Mouse (Mus musculus) liver, postnatal 0 days (tissue): Measurements from ENCODE around the gene Klf3. TPM values are rescaled to one million over a fixed set of nuclear protein-coding genes. Genes with fewer than 3 reads are reported as not detected.

Experiments used
- ATAC-seq: fragments of 200-750 bp; cut with Nextera tagmentation; 2 replicates; pipeline ENCODE4 v1.8.0; 2017; ENCODE audit warnings: mild to moderate bottlenecking, moderate library complexity
- DNase-seq: peaks from one replicate; pipeline ENCODE4 v3.0.0-alpha.2; 2016
- H3K27ac ChIP-seq: fragments of 300-500 bp; sonication (generic); 2 replicates; pipeline ENCODE4 v1.5.1; 2014; ENCODE audit warnings: antibody characterized with exemption, moderate library complexity, mild to moderate bottlenecking, low read depth
- H3K27me3 ChIP-seq: fragments of 300-500 bp; sonication (generic); 2 replicates; pipeline ENCODE4 v1.6.1; 2014; ENCODE audit warnings: low read length, control low read depth, mixed read lengths; ENCODE audit not compliant: insufficient read depth
- H3K36me3 ChIP-seq: fragments of 300-500 bp; sonication (generic); replicated peaks from 2 replicates; pipeline ENCODE4 v1.6.1; 2014; ENCODE audit warnings: mild to moderate bottlenecking, control low read depth, low read length, moderate library complexity, mixed read lengths; ENCODE audit not compliant: insufficient read depth
- H3K4me1 ChIP-seq: fragments of 300-500 bp; sonication (generic); 2 replicates; pipeline ENCODE4 v1.6.1; 2014; ENCODE audit warnings: antibody characterized with exemption, mild to moderate bottlenecking, control low read depth; ENCODE audit not compliant: insufficient read depth
- H3K4me2 ChIP-seq: fragments of 300-500 bp; sonication (generic); 2 replicates; pipeline ENCODE4 v1.6.1; 2014; ENCODE audit warnings: low read depth, mild to moderate bottlenecking, low read length, moderate library complexity, mixed read lengths
- H3K4me3 ChIP-seq: fragments of 300-500 bp; sonication (generic); 2 replicates; pipeline ENCODE4 v1.5.1; 2014; ENCODE audit warnings: low read depth, low read length
- H3K9ac ChIP-seq: fragments of 300-500 bp; sonication (generic); replicated peaks from 2 replicates; pipeline ENCODE4 v1.6.1; 2014; ENCODE audit warnings: mild to moderate bottlenecking, moderate library complexity
- H3K9me3 ChIP-seq: fragments of 300-500 bp; sonication (generic); 2 replicates; pipeline ENCODE4 v1.6.1; 2016; ENCODE audit warnings: mild to moderate bottlenecking, control low read depth, low read length, mixed read lengths
- CTCF ChIP-seq: sonication (generic); IDR thresholded peaks from 2 replicates; pipeline ENCODE4 v1.5.1; 2016; ENCODE audit warnings: antibody characterized with exemption, low read depth
- EP300 ChIP-seq: IDR thresholded peaks from 2 replicates; pipeline ENCODE4 v1.6.1; 2016; ENCODE audit warnings: antibody characterized with exemption, low read depth, mild to moderate bottlenecking
- WGBS: fragments of 180-500 bp; shearing (Covaris S2); extraction: QIAGEN DNeasy Blood & Tissue Kit; methylation state at CpG from one replicate; pipeline ENCODE4 v1.1.7; 2014; ENCODE audit not compliant: insufficient replicate concordance; 5-methylcytosine and 5-hydroxymethylcytosine counted together
- polyA plus RNA-seq: library from polyadenylated mRNA; unstranded; fragments of >200 nt; fragmentation: Nextera tagmentation; extraction: Ambion mirVana; gene quantifications from 2 replicates; pipeline ENCODE4 v1.2.1, GENCODE M21; 2015

The Klf3 gene
- polyA plus RNA-seq, 1 experiment from 2014 or later = 65.7 TPM

DNA sequence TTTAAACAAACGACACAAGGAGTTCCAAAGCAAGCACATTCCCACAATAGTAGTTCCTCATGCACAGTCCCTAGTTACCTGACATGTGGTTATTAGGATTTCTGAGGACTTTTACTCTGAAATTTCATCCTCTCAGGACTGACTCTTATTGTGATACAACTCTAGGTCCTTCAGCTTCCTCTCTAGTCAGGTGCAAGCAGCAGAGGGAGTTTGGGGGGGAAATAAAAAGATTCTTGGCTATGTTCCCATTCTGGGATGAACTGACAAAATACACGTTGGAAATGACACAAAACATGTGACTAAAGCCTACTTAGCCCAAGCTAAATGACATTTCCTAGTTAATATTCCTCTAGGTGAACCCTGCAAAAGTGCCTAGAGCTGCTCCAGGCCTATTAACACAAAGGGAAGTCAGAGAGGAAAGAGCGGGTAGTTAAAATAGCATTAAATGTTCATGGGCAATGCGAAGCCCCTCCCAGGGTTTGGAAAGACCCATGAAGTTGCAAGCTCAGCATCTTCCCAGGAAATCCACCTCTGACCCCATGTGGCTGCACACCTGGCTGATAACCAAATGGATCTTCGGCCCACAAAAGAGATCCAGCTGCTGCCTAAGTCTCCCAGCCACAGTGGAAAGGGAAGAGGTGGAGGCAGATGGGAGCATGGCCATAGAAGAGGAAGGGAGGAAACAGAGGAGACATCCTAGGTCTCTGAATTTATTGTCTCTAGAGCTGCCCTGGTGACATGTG lies 49.6 kb downstream of the Klf3 start:
- H3K27me3 ChIP-seq = no peaks in the 10 kb centered on the region
- H3K9ac ChIP-seq = no peak overlapping the region
- 42% methylated on average over 5 of the region's 5 CpGs for WGBS
- no peak overlapping the region for H3K27ac ChIP-seq
- H3K36me3 ChIP-seq = no peaks in the 10 kb centered on the region
- H3K4me2 ChIP-seq = no peak overlapping the region
- peaks cover 7% of the 10 kb centered on the region; the same call in 1 of the 2 replicates for H3K9me3 ChIP-seq
- TF ChIP-seq EP300 (no peak), CTCF (peak; percentile 10)
- no peak for DNase-seq
- ATAC-seq = no peak
- H3K4me3 ChIP-seq = no peak overlapping the region
- no peaks in the 10 kb centered on the region for H3K4me1 ChIP-seq

DNA sequence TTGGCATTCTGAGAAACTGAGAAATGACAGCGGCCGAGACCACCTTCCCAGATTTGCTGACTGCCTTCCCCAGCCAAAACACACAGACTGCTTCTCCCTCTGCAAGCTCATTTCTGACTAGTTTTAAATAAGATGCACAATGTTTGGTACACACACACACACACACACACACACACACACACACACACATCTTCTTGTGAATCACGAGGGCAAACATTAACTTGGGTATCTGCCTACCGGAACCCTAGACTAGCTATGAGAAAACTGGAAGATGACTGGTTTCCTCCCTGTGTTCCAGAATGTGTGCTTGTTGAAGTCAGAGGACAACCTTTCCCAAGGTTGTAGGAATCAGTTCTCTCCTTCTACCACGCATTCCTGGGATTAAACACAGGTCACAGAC lies 50.2 kb downstream of the Klf3 start:
- Histone ChIP-seq H3K36me3 (no peaks in the 10 kb centered on the region), H3K9ac (no peak overlapping the region), H3K4me3 (no peak overlapping the region), H3K9me3 (peaks cover 7% of the 10 kb centered on the region; the same call in 1 of the 2 replicates), H3K27me3 (no peaks in the 10 kb centered on the region), H3K27ac (no peak overlapping the region), H3K4me2 (no peak overlapping the region), H3K4me1 (no peaks in the 10 kb centered on the region)
- ATAC-seq = no peak
- 78% methylated on average over 5 of the region's 5 CpGs for WGBS
- no peak for DNase-seq
- TF ChIP-seq EP300 = no peak
- TF ChIP-seq CTCF = no peak

DNA sequence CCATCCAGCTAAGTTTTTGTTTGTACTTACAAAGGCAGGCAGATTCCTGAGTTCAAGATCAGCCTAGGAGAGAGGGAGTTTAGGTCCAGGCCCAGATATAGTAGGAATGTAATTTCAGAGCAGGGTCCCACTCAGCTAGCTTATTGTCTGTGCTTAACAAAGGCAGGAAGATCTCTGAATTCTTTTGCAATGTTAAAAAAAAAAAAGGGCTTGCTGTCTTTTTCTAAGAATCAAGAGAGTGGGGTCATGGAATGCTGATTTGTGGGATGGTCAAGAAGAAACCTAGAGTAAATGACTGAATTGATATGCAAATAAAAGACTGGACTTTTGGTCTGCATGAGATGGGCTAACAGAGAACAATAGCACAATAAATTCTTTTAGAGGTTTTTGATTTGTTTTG lies 52.0 kb downstream of the Klf3 start:
- Histone ChIP-seq H3K9ac (no peak overlapping the region), H3K36me3 (no peaks in the 10 kb centered on the region), H3K4me1 (no peaks in the 10 kb centered on the region), H3K4me2 (no peak overlapping the region), H3K27me3 (no peaks in the 10 kb centered on the region), H3K9me3 (peaks cover 7% of the 10 kb centered on the region; the same call in 1 of the 2 replicates), H3K27ac (no peak overlapping the region), H3K4me3 (no peak overlapping the region)
- ATAC-seq (no peak), DNase-seq (no peak)
- TF ChIP-seq EP300 = no peak
- TF ChIP-seq CTCF = no peak

DNA sequence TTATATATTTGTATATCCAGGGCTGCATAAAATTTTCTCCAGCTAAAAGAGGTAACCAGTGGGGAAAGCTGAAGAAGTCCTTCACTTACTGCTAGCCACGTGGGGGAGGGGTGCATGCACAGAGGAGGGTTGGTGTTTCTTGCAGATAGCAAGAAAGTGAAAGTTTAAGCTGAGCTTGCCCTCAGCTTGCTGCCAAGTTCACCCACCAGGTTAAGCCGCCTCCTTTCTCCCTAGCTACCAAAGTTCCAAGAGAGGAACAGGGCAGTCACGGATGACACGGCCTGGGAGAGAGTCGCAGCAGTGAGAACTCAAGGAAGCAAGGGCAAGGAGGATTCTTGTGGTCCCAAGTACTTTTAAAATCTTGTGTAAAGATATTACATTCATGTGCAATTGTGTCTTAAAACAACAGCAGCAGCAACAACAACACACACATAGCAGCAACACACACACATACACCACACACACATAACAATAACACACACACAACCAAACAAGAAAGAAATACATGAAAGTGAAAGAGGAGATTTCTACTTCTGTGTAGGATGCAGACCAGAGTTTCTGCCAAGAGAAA lies 57.8 kb downstream of the Klf3 start:
- WGBS = 24% methylated on average over 5 of the region's 5 CpGs

DNA sequence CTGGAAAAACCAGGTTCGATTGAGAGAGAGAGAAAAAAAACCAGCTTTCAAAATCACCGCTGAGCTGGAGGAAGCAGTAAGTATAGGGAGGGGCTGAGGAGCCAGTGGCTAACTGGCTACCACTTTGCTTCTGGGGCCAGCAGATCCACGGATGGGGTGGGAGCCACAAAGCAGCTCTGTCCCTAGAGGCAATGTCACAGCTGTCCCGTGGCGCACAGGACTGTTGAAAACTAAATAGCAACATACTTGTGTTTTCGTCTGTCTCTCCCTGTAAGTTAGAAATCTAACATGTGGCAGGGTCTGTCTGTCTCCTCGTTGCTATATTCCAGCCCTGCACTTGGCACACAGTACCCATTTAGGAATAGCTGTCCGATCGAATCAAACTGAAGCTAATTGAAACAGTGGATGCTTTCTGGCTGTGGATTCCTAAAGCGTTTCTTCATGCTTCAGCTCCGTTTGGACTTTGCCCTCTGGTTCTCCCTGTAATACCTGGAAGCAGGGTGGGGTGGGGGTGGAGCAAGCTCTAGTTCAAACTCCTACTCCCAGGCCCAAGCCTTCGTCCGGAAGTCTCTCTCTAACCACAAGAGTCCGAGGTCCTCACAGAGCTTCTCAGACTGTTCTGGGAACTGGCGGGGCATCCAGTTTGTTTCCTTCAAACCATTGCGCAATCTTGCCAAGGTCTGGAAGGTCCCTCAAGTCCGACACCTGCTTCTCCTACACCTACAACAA lies 58.4 kb downstream of the Klf3 start:
- H3K36me3 ChIP-seq = no peaks in the 10 kb centered on the region
- TF ChIP-seq EP300 (no peak), CTCF (no peak)
- 15% methylated on average over 17 of the region's 17 CpGs for WGBS

More for the DNA sequence above, 57.8 kb downstream of the Klf3 start:
- Histone ChIP-seq H3K27me3 (no peaks in the 10 kb centered on the region), H3K4me2 (peak overlapping the region; percentile 71), H3K9ac (peak overlapping the region; percentile 49), H3K4me3 (peak overlapping the region; percentile 21), H3K9me3 (peaks cover 3% of the 10 kb centered on the region; the same call in 1 of the 2 replicates), H3K27ac (peak overlapping the region; percentile 71), H3K4me1 (peaks cover 29% of the 10 kb centered on the region), H3K36me3 (no peaks in the 10 kb centered on the region)
- no peak for TF ChIP-seq EP300
- no peak for TF ChIP-seq CTCF
- no peak for ATAC-seq
- peak; percentile 49 for DNase-seq

DNA sequence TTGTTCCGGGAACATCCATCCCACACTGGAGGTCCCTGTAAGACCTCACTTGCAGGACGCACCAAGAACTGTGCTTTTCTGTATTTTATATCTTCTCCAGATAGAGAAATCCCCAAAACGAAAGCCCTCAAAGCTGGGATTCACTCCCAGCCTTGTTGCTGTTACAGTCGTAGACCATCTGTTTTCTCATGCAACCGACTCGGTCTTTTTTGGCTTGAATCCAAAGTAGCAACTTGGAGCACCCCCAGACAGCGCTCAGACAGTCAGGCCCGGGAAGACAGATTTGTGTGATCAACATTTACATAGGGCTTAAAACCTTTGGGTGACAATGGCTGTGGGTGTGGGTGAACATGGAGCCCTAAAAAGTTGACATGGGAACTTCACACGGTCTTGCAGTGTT lies 59.1 kb downstream of the Klf3 start:
- H3K9ac ChIP-seq = peak overlapping the region; percentile 49; the same call in 1 of the 2 replicates

More for the DNA sequence above, 58.4 kb downstream of the Klf3 start:
- ATAC-seq (peak; percentile 70), DNase-seq (peak; percentile 72)
- peak overlapping the region; percentile 71 for H3K4me2 ChIP-seq
- peak overlapping the region; percentile 21 for H3K4me3 ChIP-seq
- H3K9me3 ChIP-seq = no peaks in the 10 kb centered on the region
- peak overlapping the region; percentile 49 for H3K9ac ChIP-seq
- peaks cover 29% of the 10 kb centered on the region for H3K4me1 ChIP-seq
- no peaks in the 10 kb centered on the region for H3K27me3 ChIP-seq
- H3K27ac ChIP-seq = peak overlapping the region; percentile 71

More for the DNA sequence above, 59.1 kb downstream of the Klf3 start:
- no peak for DNase-seq
- Histone ChIP-seq H3K27ac (peak overlapping the region; percentile 71), H3K4me2 (peak overlapping the region; percentile 71), H3K4me3 (peak overlapping the region; percentile 21; the same call in 1 of the 2 replicates), H3K4me1 (peaks cover 29% of the 10 kb centered on the region), H3K36me3 (no peaks in the 10 kb centered on the region), H3K9me3 (no peaks in the 10 kb centered on the region), H3K27me3 (no peaks in the 10 kb centered on the region)
- 40% methylated on average over 9 of the region's 9 CpGs for WGBS
- ATAC-seq = no peak
- TF ChIP-seq EP300 = no peak
